Mouse (Mus musculus): ENCODE measurements around the gene Rcn1. TPM values are rescaled to one million over a fixed set of nuclear protein-coding genes. Genes with fewer than 3 reads are reported as not detected.

The Rcn1 gene
- total RNA-seq, 2 experiments from 2014 or later: 90.2 to 104 TPM

- no peak for DNase-seq (ENCODE audit: low spot score in 2 of 2)
Measured at GRCm38 (mm10) chr2:105356791-105357190, 42.3 kb downstream of the Rcn1 start.

- DNase-seq (ENCODE audit: low spot score in 2 of 2): no peak
Measured at GRCm38 (mm10) chr2:105348886-105349285, 50.2 kb downstream of the Rcn1 start.

GRCm38 (mm10) chr2:105339993-105340392 lies 59.1 kb downstream of the Rcn1 start:
- no peak for DNase-seq (ENCODE audit: low spot score in 2 of 2)

GRCm38 (mm10) chr2:105337171-105337875 lies 61.8 kb downstream of the Rcn1 start:
- DNase-seq (ENCODE audit: low spot score in 2 of 2): no peak

GRCm38 (mm10) chr2:105336314-105337027 lies 62.6 kb downstream of the Rcn1 start:
- DNase-seq (ENCODE audit: low spot score in 2 of 2): no peak

Other genes starting within 250 kb of the Rcn1 start
- gene Them7, start 175.0 kb downstream of the Rcn1 start, total RNA-seq (2021): under 1 TPM in 1 of 2 experiments, not detected in 1; 0.39 TPM